Mouse (Mus musculus) sigmoid colon, adult 10 weeks (tissue): Measurements from ENCODE around the gene Zfp142. TPM values are rescaled to one million over a fixed set of nuclear protein-coding genes. Genes with fewer than 3 reads are reported as not detected.

ENCODE experiments used
- polyA plus RNA-seq: library from polyadenylated mRNA; stranded (reverse); fragments of 350-450 nt; fragmentation: Illumina TruSeq; extraction: RNeasy Lipid Tissue Mini Kit (QIAGEN cat#74804); gene quantifications from one replicate; pipeline ENCODE4 v1.2.3, GENCODE M21; 2014; ENCODE audit warnings: low read depth, low replicate concordance

The Zfp142 gene
- 7.3 TPM for polyA plus RNA-seq

DNA sequence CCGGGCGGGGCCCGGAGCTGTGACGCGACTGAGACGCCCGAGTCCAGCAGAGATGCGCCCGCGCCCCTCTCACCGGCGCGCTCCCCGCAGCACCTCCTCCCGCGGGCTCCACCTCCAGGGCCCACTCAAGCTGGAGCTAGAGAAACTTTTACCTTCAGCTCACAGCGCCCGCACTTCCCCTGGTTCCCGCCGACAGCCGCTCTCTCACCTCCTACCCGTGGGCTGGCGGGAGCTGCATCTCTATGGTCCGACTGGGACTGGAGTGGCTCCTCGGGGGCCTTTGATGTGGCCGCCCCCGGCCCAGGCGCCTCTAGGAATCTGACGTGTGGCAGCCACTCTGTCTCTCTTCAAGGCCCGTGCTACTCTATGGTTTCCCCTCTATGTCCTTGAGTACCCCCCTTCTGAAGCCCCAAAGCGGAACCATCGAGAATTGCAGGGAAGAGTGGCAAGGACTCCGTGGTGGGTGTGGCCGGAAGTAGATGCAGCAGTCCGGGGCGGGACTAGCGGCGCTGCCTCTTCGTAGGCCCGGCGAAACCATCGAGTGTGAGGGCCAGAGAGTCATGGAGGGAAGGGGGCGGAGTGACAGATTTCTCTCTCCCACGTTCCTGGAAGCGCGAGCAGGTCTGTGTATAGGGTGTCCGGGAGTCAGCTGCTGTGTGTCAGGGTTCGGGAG lies at the start of gene Zfp142, which contains the start of gene Bcs1l:
TSS of gene Zfp142 (minus strand) at position 474 of the 673 bp plus-strand sequence.
TSS of gene Bcs1l (plus strand) at position 517 of the 673 bp plus-strand sequence.

DNA sequence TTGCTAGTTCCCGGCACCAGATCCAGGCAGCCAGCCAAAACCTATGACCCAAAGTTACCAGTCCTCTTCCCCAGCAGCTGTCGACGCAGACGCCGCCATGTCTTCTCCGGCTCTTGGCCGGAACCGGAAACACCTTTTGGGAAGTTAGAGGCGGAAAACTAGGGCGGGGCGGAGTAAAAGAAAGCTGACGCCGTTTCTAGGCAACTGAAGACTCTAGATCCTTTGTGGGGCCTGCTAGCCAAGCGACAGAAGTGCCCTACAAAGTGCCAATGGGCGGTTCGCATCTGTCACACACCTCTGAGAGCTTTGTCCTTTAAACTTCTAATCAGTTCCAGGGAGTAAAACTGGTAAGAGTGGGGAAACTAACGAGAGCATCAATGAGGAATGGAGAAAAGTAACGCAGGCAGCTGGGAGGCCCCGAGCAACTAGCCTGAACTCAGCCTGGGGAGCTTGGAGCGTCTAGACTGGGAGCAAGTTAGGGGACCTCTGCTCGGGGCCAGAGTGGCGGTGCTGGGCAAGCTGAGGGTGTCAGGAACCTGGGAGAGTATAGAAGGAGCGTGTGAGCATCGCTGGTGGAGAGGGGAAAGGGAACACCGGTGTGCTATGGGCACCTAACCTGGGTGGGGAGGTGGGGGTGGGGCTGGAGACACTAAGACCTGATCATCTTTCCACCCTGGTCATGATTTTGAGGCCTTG lies 13.4 kb upstream of the Zfp142 start, which contains the start of the genes Rnf25 and Stk36:
TSS of gene Rnf25 (minus strand) at position 131 of the 696 bp plus-strand sequence.
TSS of gene Stk36 (plus strand) at position 179 of the 696 bp plus-strand sequence.

DNA sequence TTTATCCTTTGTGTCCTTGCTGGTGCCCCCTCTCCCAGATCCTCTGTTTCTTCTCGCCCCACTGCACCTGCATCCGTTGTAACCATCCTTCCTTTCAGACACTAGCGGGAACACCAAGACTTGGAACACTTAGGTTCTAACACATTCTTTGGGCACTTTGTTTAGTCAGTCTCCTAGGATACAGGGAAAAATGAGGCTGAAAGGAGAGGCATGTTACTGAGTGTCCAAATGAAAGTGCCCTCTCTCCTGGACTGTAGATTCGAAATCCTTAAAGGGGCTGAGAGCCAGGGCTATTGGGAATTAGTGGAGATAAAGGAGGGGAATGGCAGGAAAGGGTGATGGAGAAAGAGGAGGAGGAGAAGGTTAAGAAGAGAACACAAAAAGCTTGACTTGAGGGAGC lies 43.9 kb downstream of the Zfp142 start, which contains the start of gene Usp37:
TSS of gene Usp37 (minus strand) at position 101 of the 400 bp plus-strand sequence.

DNA sequence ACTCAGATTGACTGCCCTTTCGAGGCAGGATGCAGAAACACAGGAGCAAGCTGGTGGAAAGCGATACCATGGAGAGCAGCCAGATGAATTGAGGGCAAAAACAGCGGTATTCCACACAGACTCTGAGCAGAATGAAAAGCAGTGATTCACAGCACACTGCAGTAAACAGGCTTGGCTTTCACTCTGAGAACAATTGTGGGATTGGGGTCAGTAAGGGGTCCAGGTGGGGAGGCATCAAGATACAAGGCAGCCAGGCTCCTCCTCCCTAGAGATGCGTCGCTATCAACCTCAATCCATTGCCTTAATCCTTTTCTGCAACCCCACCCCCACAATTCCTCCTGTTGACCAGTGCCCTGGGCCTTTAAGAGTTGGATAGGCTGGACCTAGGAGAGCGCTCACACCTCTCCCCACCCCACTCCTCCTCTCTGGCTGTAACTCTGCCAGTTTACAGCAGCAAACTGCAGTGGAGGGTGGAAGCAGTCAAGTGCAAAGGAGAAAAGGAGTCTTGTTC lies 45.5 kb downstream of the Zfp142 start, which contains the start of gene Plcd4:
TSS of gene Plcd4 (plus strand) at position 438 of the 511 bp plus-strand sequence.

Other genes starting within 250 kb of the Zfp142 start
- gene Catip, start 226.1 kb downstream of the Zfp142 start, polyA plus RNA-seq, result not detected
- 1.7 TPM for gene Slc11a1, start 213.1 kb downstream of the Zfp142 start, polyA plus RNA-seq
- 17.1 TPM for gene Ctdsp1, start 196.7 kb downstream of the Zfp142 start, polyA plus RNA-seq
- gene Vil1, start 178.9 kb downstream of the Zfp142 start, polyA plus RNA-seq, result 103 TPM
- gene Cnot9, start 82.2 kb downstream of the Zfp142 start, polyA plus RNA-seq, result 31.4 TPM
- 1.7 TPM for gene Plcd4, start 45.4 kb downstream of the Zfp142 start, polyA plus RNA-seq
- gene Usp37, start 44.0 kb downstream of the Zfp142 start, polyA plus RNA-seq, result 18.2 TPM
- 7.2 TPM for gene Bcs1l, start within 50 bp of the Zfp142 start, polyA plus RNA-seq
- gene Rnf25, start 13.2 kb upstream of the Zfp142 start, polyA plus RNA-seq, result 11.6 TPM
- gene Stk36, start 13.2 kb upstream of the Zfp142 start, polyA plus RNA-seq, result 0.22 TPM
- 26.8 TPM for gene Ttll4, start 73.5 kb upstream of the Zfp142 start, polyA plus RNA-seq
- gene Cyp27a1, start 125.3 kb upstream of the Zfp142 start, polyA plus RNA-seq, result 8.6 TPM
- gene Prkag3, start 161.0 kb upstream of the Zfp142 start, polyA plus RNA-seq, result not detected
- gene Wnt6, start 183.6 kb upstream of the Zfp142 start, polyA plus RNA-seq, result not detected
- gene Wnt10a, start 203.3 kb upstream of the Zfp142 start, polyA plus RNA-seq, result not detected